Mouse (Mus musculus) MEL-GATA-1-ER (cell line): ENCODE results near the gene Foxf2.

Source experiments
- DNase-seq: peaks from one replicate; pipeline ENCODE4 v3.0.0-alpha.2; 2012; ENCODE audit warnings: low read depth; ENCODE audit errors: extremely low read depth

Gene Foxf2

GRCm38 (mm10) chr13:31625333-31626101 is at the start of gene Foxf2:
TSS of gene Foxf2 (plus strand) at chr13:31625816.
- no peak for DNase-seq

- no peak for DNase-seq
These were observed 48.9 kb upstream of the Foxf2 start for GRCm38 (mm10) chr13:31576696-31577095.

GRCm38 (mm10) chr13:31577576-31577975 is 48.0 kb upstream of the Foxf2 start:
- no peak for DNase-seq

DNA sequence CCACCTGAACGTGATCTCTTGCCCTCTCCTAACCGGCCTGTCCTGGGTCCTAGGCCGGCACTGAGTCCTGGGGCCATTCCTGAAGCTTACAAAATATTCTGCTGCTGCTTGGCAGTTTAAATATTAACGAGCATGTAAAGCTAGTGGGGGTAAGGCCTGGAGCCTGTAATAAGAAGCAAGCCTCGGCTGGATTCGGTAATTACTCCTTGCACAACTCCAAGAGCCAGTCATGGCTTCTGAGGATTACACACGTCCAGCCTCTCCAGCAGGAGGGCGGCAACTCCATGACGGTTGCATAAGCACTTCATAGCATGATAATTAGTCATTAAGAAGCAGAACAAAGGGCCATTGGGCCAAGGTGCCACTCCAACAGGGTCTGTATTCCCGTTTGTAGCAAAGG is 47.2 kb upstream of the Foxf2 start:
- no peak for DNase-seq

DNA sequence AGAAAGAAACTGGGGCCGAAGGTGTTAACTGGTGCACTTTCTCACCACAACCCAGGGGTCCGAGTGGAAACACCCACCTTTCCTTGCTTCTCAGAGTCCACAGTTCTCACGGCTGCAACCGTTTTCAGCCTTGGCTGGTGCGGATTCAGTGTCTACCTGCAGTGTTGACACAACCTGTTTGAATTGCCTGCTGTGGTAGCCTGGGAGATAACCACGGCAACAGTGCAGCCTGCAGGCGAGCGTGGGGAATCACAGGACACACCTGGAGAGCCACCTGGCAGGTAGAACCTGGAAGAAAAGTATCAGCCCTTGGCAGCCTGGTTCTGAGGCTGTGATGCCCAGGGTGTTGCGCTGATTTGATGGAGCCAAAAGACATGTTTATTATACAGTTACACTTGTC is 45.8 kb upstream of the Foxf2 start:
- DNase-seq = no peak

- DNase-seq = no peak
These were observed 38.3 kb upstream of the Foxf2 start for GRCm38 (mm10) chr13:31587341-31587740.

DNA sequence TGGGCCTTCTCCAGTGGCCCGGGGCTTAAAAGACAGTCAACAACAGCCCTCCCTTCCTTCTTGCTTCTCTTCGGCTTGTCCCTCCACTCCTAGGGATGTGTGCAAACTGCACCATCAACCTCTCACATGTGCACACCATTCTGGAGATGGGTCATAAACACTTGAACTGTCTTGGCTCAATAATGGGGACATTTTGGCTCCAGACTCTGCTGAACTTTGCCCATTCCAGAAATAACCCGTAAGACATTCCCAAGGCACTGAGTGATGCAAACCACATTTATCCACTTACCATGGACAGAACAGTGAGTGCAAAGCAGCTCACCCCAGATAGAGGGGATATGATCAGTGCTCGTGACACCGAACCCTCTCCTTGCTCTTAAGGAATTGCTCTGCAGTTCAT is 26.0 kb upstream of the Foxf2 start:
- no peak for DNase-seq

GRCm38 (mm10) chr13:31603964-31604363 is 21.7 kb upstream of the Foxf2 start:
- no peak for DNase-seq

DNA sequence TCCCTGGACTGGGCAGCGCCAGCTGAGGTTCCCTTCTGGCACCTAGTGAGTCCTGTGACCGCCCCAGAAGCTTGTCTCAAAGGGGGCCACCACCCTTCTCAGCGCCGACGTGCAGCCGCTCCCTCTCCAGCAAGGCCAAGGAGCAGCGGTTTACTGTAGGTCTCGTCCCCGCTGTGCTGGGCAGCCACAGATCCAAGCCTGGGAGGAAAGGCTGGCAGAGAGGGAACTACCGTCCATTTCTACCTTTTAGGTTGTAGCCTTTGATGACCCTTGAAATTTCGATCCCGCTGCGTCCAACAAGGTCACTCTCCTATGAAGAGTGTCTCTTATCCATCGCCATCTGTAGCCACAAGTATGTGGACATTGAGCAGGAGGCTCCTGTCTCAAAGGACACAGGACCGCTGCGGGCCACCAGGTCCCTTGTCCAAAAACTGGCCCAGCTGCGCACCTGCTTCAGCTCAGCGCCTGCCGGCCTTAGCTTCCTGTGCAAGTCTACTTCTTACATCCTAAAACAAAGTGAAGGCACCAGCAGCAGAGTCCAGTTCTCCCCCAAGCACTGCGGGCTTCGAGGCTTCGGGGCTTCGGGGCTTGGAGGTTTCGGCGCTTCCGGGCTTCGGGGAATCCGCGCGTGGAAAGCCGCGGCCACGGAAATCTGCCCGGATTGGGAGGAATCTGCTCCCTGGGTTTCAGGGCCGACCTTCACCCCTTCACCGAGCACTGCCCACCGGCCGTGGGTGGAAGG is 10.7 kb upstream of the Foxf2 start:
- no peak for DNase-seq

DNA sequence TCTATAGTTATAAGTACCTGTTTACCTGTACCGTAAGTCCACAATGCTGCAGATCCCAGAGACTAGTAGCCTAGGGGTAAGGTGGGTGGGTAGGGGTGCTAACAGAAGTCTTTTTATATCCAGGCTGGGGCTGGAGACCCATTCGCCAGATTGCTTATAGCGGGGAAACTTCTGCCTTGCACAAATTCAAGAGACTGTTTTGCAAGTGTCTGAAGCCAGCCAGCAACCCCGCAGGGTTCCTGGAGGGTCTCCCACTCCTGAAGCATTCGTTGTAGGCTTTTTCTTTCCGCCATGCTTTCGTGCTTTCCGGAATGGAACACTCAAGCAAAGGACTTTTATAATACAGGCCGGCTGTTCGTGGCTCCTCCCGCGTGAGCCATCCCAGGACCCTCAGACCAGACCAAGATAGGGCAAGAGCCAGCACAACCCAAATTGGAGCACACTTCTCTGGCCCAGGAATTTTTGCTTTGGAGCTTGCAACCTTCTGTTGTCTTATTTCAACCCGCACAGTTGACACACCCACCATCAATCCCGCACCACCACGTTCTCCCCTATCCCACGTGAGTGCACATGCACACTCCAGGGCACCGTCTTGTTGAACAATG is 10.0 kb upstream of the Foxf2 start:
- DNase-seq = no peak

DNA sequence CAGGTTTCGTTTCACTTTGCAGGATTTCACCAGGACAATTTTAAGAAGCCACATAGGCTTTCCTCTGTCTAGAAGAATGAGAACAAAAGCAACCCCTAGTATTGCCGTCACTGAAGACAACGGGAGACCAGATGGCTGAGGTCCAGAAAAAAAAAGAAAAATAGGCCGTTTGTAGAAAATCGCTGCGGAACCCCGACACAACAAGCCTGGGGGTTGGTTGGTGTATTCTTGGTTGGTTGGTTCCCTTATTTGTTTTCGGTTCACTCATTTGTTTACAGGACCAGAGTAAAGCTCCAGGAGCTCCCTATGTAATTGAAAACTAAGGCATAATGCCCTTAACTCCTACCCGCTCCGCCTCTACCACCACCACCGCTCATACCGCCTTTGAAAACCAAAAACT is 7.6 kb upstream of the Foxf2 start:
- no peak for DNase-seq

DNA sequence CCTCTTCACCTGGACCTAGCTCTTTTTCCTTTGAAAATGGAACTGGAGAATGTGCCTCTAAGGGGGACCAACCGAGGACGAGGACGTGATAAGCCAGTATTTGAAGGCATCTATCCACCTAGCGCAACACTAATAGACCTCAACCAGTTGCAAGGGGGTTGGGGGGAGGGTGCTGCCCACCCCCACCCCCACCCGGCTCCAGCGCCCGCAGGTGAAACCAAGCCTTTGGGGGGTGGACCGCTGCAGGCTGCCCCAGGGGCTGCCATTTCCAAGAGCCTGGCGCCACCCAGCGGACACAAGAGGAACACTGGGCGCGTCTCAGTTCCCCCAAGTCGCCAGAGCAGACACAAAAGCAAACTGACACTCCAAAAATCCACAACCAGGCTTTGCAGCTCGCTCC is 7.2 kb upstream of the Foxf2 start:
- no peak for DNase-seq

DNA sequence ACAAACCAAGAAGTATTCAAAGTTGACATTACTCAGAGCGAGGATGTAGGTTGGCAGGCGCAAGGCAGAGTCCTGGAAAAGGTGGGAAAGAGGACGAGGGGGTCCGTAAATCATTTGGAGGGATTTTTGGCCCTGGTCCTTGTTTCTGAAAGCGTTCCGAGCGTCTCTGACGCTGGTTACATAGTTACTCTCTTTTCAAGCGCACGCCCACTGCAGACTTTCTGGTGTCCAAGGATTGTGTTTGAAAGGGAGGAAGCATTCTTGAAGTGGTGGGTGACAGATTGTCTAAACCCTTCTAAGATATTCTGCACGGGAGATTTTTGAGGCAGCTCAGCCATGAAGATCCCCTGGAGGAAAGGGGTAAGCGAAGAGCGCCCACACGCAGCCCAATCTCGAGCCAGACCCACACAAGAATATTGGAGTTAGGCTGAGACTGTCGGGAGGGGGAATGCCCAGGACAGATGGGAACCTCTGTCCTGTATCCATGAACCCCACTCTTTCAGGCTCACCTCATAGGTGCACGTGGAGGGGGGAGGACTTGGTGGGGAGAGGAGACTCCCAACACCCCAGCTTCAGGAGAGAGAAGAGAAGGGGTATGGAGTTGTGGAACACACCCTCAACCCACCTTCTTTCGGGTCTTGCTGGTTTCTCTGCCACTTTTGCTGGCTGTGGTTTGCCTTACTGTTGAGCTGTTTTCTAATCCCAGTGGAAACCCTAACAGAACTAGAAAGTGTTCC is 6.5 kb upstream of the Foxf2 start:
- DNase-seq = no peak

- DNase-seq = no peak
These were observed 5.7 kb upstream of the Foxf2 start for GRCm38 (mm10) chr13:31619826-31620498.

DNA sequence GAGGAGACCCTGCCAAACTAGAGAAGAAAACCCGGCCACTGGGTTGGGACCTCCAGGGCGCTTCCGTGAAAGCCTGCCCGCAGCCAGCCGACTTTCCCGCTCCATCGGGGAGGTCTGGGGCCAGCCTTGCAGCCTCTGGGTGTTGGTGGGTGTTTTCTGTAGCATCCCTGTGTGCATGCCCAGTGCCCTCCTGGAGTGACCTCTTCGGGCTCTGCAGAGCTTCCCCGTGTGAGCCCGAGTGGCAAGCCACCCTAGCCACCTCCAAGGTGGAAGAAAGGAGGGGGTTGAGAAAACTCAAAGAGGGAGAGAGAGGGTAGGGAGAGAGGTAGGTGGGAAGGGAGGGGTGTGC is 5.1 kb upstream of the Foxf2 start:
- no peak for DNase-seq

DNA sequence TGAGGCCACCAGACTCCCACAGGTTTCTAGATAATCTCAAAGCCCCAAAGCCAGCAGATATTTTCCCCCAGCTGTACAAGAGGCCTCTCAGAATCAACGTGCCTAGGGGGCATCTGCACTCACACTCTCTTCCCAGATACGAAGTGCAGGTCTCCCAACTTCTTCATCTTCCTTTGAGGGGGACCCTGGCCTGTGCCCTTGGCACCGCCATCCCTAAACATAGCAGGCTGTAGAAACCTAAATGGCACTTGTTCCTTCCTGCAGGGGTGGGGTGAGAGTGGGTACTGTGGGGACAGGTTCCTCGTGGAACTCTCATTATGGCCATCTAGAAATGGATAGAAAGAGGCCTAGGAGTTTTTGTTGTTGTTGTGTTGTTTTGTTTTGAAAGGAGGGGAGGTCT is 4.7 kb upstream of the Foxf2 start:
- no peak for DNase-seq

GRCm38 (mm10) chr13:31621741-31622140 is 3.9 kb upstream of the Foxf2 start:
- no peak for DNase-seq

- DNase-seq = no peak
These were observed 3.2 kb upstream of the Foxf2 start for GRCm38 (mm10) chr13:31622371-31622770.

DNA sequence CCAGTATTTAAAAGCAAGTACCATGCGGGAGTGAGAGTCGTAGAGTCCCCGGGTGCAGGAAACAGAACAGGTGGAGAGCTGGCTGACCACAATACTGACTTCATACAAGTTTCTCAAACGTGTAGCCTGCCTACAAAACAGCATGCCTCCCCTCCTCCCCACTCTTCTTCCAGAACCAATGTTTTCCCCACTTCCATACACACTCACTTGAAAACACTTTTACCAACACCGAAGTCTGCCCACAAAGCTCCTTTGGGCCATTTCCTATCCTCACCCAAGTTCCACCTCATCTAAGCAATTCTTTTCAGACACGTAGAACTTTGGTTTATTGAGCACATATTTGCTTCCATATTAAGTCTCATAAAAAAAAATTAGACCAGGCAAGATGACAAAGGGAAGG is 2.3 kb upstream of the Foxf2 start:
- DNase-seq = no peak

- DNase-seq = no peak
These were observed 1.4 kb upstream of the Foxf2 start for GRCm38 (mm10) chr13:31623906-31624860.
